Mouse (Mus musculus) hindbrain, embryonic 16.5 days (tissue): Measurements from ENCODE around the gene Pnpo. TPM values are rescaled to one million over a fixed set of nuclear protein-coding genes. Genes with fewer than 3 reads are reported as not detected.
A peak's percentile ranks its signal among the peaks of the same experiment; 100 is the strongest.

Experiments used
- ATAC-seq: fragments of 200-750 bp; cut with Nextera tagmentation; 2 replicates; pipeline ENCODE4 v1.8.0; 2017; ENCODE audit warnings: moderate TSS enrichment, moderate library complexity
- H3K27ac ChIP-seq: fragments of 300-500 bp; sonication (generic); 2 replicates; pipeline ENCODE4 v1.5.1; 2014; ENCODE audit warnings: low read depth, mild to moderate bottlenecking, control low read depth, low read length, moderate library complexity
- H3K27me3 ChIP-seq: fragments of 300-500 bp; sonication (generic); replicated peaks from 2 replicates; pipeline ENCODE4 v1.6.1; 2014; ENCODE audit warnings: low read length; ENCODE audit not compliant: control insufficient read depth, insufficient read depth
- H3K36me3 ChIP-seq: fragments of 300-500 bp; sonication (generic); 2 replicates; pipeline ENCODE4 v1.6.1; 2014; ENCODE audit warnings: mild to moderate bottlenecking, low read length, moderate library complexity, mixed read lengths; ENCODE audit not compliant: control insufficient read depth, insufficient read depth
- H3K4me1 ChIP-seq: fragments of 300-500 bp; sonication (generic); 2 replicates; pipeline ENCODE4 v1.6.1; 2014; ENCODE audit warnings: low read depth, low read length; ENCODE audit not compliant: control insufficient read depth, insufficient read depth
- H3K4me2 ChIP-seq: fragments of 300-500 bp; sonication (generic); 2 replicates; pipeline ENCODE4 v1.6.1; 2014; ENCODE audit warnings: mild to moderate bottlenecking, low read length, control low read depth, moderate library complexity
- H3K4me3 ChIP-seq: fragments of 300-500 bp; sonication (generic); 2 replicates; pipeline ENCODE4 v1.5.1; 2014; ENCODE audit warnings: mild to moderate bottlenecking, low read length, control low read depth, moderate library complexity
- H3K9ac ChIP-seq: fragments of 300-500 bp; sonication (generic); 2 replicates; pipeline ENCODE4 v1.6.1; 2014; ENCODE audit warnings: low read depth, mild to moderate bottlenecking, control low read depth, low read length, moderate library complexity
- H3K9me3 ChIP-seq: fragments of 300-500 bp; sonication (generic); 2 replicates; pipeline ENCODE4 v1.6.1; 2014; ENCODE audit warnings: mild to moderate bottlenecking, low read length, moderate library complexity; ENCODE audit not compliant: control insufficient read depth
- WGBS: fragments of 180-500 bp; shearing (Covaris S2); extraction: QIAGEN DNeasy Blood & Tissue Kit; methylation state at CpG from one replicate; pipeline ENCODE4 v1.1.7; 2014; 5-methylcytosine and 5-hydroxymethylcytosine counted together
- polyA plus RNA-seq: library from polyadenylated mRNA; unstranded; fragments of >200 nt; fragmentation: Nextera tagmentation; extraction: Ambion mirVana; gene quantifications from 2 replicates; pipeline ENCODE4 v1.2.1, GENCODE M21; 2015

The Pnpo gene
- polyA plus RNA-seq, 1 experiment from 2014 or later: 36.2 TPM

DNA sequence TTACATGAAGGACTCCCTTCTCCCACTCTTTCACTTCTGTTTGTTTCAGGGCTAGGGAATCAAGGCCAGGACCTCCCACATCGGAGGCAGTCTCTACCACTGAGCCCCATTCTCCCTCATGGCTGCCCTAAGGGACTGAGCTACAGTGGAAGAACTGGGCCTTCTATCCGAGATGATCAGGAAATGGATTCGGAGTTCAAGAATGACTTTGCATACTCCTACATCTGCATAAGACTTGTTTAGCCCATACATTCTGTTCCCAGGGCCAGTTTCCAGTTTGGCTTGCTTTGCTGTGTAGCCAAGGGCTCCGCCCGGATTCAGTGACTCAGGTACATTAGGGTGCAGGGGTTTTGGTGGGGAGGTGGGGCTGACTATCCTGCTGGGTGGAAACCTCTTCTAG, 36.2 kb upstream of the Pnpo start:
- Histone ChIP-seq H3K9ac (0 out of 2 replicates have a peak overlapping the region, but pooled peaks have one; percentile 14), H3K4me2 (no peak overlapping the region), H3K27ac (no peak overlapping the region)

DNA sequence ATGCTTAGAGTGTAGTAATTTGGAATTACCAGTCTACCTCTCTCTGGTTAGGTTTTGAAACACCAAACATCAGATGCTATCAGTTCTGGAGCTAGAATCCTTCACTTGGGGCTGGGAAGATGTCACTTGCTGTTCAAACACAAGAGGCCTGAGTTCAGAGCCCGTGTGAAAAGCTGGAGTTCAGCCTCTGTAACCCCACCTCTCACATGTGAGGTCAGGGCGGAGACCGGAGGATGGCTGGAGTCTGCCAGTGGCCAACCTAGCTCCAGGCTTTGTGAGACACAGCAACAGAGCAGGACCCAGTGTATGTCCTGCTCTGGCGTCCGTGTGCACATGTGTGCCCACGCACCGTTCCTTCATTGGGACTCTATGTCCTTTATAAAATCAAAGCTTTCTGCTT, 35.5 kb upstream of the Pnpo start:
- ATAC-seq: no peak
- H3K9ac ChIP-seq: no peak overlapping the region
- no peak overlapping the region for H3K4me2 ChIP-seq
- no peak overlapping the region for H3K4me3 ChIP-seq
- H3K9me3 ChIP-seq: no peaks in the 10 kb centered on the region
- H3K4me1 ChIP-seq: peaks cover 15% of the 10 kb centered on the region
- WGBS: 84% methylated on average over 7 of the region's 7 CpGs
- H3K27ac ChIP-seq: no peak overlapping the region
- no peaks in the 10 kb centered on the region; the same call in 1 of the 2 replicates for H3K27me3 ChIP-seq
- no peaks in the 10 kb centered on the region for H3K36me3 ChIP-seq

More for the DNA sequence above, 36.2 kb upstream of the Pnpo start:
- no peak overlapping the region for H3K4me3 ChIP-seq
- peaks cover 15% of the 10 kb centered on the region for H3K4me1 ChIP-seq
- H3K36me3 ChIP-seq: no peaks in the 10 kb centered on the region
- H3K9me3 ChIP-seq: no peaks in the 10 kb centered on the region
- H3K27me3 ChIP-seq: no peaks in the 10 kb centered on the region; the same call in 1 of the 2 replicates
- 80% methylated on average over 5 of the region's 5 CpGs for WGBS
- no peak for ATAC-seq

DNA sequence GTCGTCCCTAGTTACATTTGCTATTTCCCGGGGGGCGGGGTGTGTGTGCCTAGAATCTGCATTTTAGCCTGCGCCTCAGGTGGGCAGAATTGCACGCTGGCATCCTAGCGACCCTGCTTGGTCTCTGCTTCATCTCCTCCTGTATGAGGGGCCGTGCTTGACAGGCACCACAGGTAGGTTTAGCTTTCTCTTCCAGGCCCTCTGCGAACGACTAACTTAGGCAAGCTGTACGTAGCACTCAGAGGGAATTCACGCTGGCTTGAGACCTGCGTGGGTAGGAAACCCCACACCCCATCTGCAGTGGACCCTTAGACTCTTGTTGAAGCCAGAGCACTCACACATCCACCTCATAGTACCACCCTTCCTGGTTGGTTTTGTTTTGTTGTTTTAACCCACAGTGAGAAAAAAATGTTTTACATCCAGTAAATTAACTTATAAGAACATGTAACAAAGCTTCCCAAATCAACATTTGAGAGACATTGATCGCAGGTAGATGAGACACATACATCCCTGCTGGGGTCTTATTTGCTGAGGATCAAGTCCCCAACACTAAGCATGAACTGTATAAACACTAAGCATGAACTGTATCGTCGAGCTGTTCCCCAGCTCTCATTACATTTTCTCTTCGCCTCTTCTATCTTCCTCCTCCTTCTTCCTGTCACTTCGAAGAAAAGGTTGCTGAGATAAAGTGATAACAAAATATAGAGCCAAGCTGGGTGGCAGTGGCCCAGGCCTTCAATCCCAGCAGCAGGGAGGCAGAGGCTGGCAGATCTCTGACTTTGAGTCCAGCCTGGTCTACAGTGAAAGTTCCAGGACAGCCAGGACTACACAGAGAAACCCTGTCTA, 34.8 kb upstream of the Pnpo start:
- 33% methylated on average over 17 of the region's 17 CpGs for WGBS
- peaks cover 21% of the 10 kb centered on the region for H3K4me1 ChIP-seq
- H3K9ac ChIP-seq: peak overlapping the region; percentile 70
- no peak for ATAC-seq
- H3K27me3 ChIP-seq: no peaks in the 10 kb centered on the region
- no peaks in the 10 kb centered on the region for H3K9me3 ChIP-seq
- peak overlapping the region; percentile 51 for H3K4me3 ChIP-seq
- H3K4me2 ChIP-seq: peak overlapping the region; percentile 96
- H3K27ac ChIP-seq: peak overlapping the region; percentile 82
- H3K36me3 ChIP-seq: no peaks in the 10 kb centered on the region

- under 1% methylated on average over 45 of the region's 45 CpGs for WGBS
- Histone ChIP-seq H3K4me1 (peaks cover 26% of the 10 kb centered on the region), H3K36me3 (no peaks in the 10 kb centered on the region), H3K9ac (peak overlapping the region; percentile 96), H3K27ac (peak overlapping the region; percentile 99), H3K4me2 (peak overlapping the region; percentile 96), H3K9me3 (no peaks in the 10 kb centered on the region), H3K27me3 (no peaks in the 10 kb centered on the region), H3K4me3 (peak overlapping the region; percentile 91)
- peak; percentile 98 for ATAC-seq
These were observed 34.0 kb upstream of the Pnpo start for GRCm38 (mm10) chr11:96977606-96978400.

DNA sequence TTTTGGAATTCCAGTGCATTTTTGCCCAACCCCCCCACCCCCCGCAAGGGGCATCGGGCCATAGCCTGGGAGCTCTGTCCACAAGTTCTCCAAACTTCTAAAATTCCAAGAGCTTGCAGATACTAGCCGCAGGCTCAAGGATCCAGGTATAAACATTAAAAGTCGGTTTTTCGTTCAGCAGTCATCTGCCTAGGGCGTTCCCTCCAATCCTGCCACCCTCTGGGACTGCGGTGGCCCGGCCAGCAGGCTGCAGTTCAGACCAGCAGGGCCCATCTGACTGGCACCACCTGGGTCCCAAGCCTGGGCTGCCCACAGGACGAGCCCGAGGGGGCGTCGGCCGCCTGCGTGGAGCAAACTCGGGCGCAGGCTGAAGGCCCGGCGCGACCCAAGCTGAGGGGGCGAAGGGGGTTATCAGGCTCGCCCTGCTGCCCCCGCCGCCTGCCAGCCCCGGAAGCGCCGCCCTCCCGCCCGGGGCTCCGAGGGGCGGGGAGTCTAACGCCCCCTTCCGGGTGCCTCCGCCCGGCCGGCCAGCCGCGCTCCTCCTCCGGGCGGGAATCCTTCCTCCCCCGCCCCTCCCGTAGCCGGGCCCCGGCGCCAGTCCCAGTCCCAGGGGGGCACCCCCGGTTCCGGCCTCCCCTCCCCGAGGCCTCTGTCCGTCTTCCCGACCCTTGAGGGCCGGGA, 33.3 kb upstream of the Pnpo start:
- Histone ChIP-seq H3K27me3 (no peaks in the 10 kb centered on the region), H3K36me3 (no peaks in the 10 kb centered on the region), H3K4me1 (peaks cover 26% of the 10 kb centered on the region), H3K9me3 (no peaks in the 10 kb centered on the region), H3K4me3 (peak overlapping the region; percentile 91), H3K27ac (peak overlapping the region; percentile 99), H3K4me2 (peak overlapping the region; percentile 84), H3K9ac (peak overlapping the region; percentile 96)
- ATAC-seq: peak; percentile 73
- WGBS: under 1% methylated on average over 23 of the region's 50 CpGs

- H3K9ac ChIP-seq: peak overlapping the region; percentile 96; the same call in 1 of the 2 replicates
- H3K27ac ChIP-seq: peak overlapping the region; percentile 99
- H3K36me3 ChIP-seq: no peaks in the 10 kb centered on the region
- H3K4me1 ChIP-seq: peaks cover 26% of the 10 kb centered on the region
- ATAC-seq: no peak
- 36% methylated on average over 3 of the region's 3 CpGs for WGBS
- no peaks in the 10 kb centered on the region for H3K9me3 ChIP-seq
- peak overlapping the region; percentile 91 for H3K4me3 ChIP-seq
- peak overlapping the region; percentile 84 for H3K4me2 ChIP-seq
- no peaks in the 10 kb centered on the region for H3K27me3 ChIP-seq
These were observed 32.5 kb upstream of the Pnpo start for GRCm38 (mm10) chr11:96976379-96976687.

DNA sequence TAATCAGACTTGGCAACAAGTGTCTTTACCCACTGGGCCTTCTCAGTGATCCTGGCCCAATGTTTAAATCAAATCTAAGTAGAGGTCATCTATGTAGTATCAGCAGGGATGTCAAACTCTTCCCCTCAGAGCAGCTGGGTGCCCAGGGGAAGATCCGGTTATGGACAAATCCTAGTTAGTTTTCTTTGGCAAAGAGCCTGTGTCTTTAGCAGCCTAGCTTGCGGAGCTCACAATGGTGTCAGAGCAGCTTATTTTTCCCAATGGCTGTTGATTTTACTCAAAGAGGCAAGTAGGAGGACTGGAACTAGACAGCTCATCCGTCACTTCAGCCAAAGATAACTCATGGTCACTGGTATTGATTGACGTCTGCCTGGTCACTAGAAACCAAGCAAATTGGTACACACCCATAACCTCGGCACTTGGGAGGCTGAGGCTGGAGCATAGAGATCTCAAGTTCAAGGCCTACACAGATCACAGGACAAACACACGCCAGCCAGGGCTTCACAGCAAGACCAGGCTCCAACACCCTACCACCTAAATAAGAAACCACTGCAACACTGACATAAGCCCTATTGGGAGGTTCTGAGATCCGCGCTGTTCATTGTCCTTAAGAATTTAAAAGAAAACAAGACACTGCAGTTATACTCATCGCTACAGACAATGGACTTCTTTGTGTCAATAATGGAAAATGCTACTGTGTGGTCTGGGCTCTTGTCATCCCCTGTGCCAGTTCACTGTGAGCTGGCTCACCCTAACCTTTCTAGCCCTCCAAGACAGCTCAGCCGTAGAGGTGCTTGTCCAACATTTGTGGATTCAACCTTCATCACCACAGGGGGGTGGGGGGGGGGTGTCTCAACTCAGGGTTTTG, 32.0 kb upstream of the Pnpo start:
- H3K4me3 ChIP-seq: peak overlapping the region; percentile 91; the same call in 1 of the 2 replicates
- H3K4me1 ChIP-seq: peaks cover 26% of the 10 kb centered on the region
- peak overlapping the region; percentile 84 for H3K4me2 ChIP-seq
- 75% methylated on average over 10 of the region's 10 CpGs for WGBS
- no peaks in the 10 kb centered on the region for H3K9me3 ChIP-seq
- ATAC-seq: no peak
- peak overlapping the region; percentile 99; the same call in 1 of the 2 replicates for H3K27ac ChIP-seq
- H3K9ac ChIP-seq: peak overlapping the region; percentile 96; the same call in 1 of the 2 replicates
- no peaks in the 10 kb centered on the region for H3K36me3 ChIP-seq
- no peaks in the 10 kb centered on the region for H3K27me3 ChIP-seq

DNA sequence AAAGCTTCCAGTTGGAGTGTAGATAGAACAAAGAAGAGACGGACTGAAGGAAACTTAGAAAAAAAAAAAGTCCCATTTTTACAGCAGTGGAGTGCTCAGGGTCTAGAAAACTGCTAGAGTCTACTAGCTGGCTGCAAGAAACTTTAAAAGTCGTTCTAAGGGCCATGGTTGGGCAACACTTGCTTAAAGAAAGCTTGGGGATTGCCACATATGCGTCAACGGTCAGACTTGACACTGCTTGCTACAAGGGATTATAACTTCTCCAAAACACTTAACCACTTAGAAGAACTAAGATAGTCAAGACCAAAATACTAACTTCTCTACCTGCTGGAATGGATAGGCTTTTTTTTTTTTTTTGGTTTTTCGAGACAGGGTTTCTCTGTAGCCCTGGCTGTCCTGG, 31.0 kb upstream of the Pnpo start:
- H3K4me2 ChIP-seq: no peak overlapping the region
- no peaks in the 10 kb centered on the region for H3K36me3 ChIP-seq
- peaks cover 26% of the 10 kb centered on the region for H3K4me1 ChIP-seq
- 84% methylated on average over 5 of the region's 5 CpGs for WGBS
- ATAC-seq: no peak
- H3K4me3 ChIP-seq: no peak overlapping the region
- no peak overlapping the region for H3K9ac ChIP-seq
- H3K9me3 ChIP-seq: no peaks in the 10 kb centered on the region
- no peak overlapping the region for H3K27ac ChIP-seq
- H3K27me3 ChIP-seq: no peaks in the 10 kb centered on the region
